Mouse (Mus musculus): ENCODE measurements around the gene Hmgcs2.

GRCm38 (mm10) chr3:98299391-98300100 lies 19.3 kb downstream of the Hmgcs2 start:
- TF ChIP-seq CTCF (IDR thresholded peaks at IDR 0.05; ENCODE audit: extremely low read depth, insufficient read depth, insufficient read length, insufficient replicate concordance), result no peak
- TF ChIP-seq POLR2A (IDR thresholded peaks at IDR 0.05; ENCODE audit: low read depth, low read length), result no peak

Data from spleen, adult 2 months (tissue).